Mouse (Mus musculus): Measurements from ENCODE around the gene Gm28539. TPM values are rescaled to one million over a fixed set of nuclear protein-coding genes. Genes with fewer than 3 reads are reported as not detected.
"Not testable (repeated sequence)": the region's sequence is repeated elsewhere in the genome, so short reads cannot be mapped to it uniquely, and the experiment has no call there.

Gene Gm28539
- total RNA-seq, 2 experiments from 2014 or later, result 11.4 to 18.9 TPM

GRCm38 (mm10) chr16:18921771-18922170 is 85.4 kb downstream of the Gm28539 start:
- TF ChIP-seq CTCF (IDR thresholded peaks at IDR 0.05), result no peak
- no peak overlapping the region for H3K27ac ChIP-seq
- DNase-seq (ENCODE audit: extremely low spot score in 1 of 2, low spot score in 2 of 2), result no peak
- H3K4me3 ChIP-seq, result no peak overlapping the region
- intact Hi-C loops (cut with DNase I), result no loop called here

GRCm38 (mm10) chr16:18927963-18928362 is 91.6 kb downstream of the Gm28539 start:
- no peak for DNase-seq (ENCODE audit: extremely low spot score in 1 of 2, low spot score in 2 of 2)
- intact Hi-C loops (cut with DNase I), result no loop called here
- no peak overlapping the region for H3K27ac ChIP-seq
- H3K4me3 ChIP-seq, result no peak overlapping the region
- no peak for TF ChIP-seq CTCF (IDR thresholded peaks at IDR 0.05)

GRCm38 (mm10) chr16:18938321-18939082 is 102.1 kb downstream of the Gm28539 start:
- no peak for DNase-seq (ENCODE audit: extremely low spot score in 1 of 2, low spot score in 2 of 2)
- no peak overlapping the region for H3K4me3 ChIP-seq
- intact Hi-C loops (cut with DNase I), result no loop called here
- no peak for TF ChIP-seq CTCF (IDR thresholded peaks at IDR 0.05)
- no peak overlapping the region for H3K27ac ChIP-seq

GRCm38 (mm10) chr16:18943906-18944305 is 107.5 kb downstream of the Gm28539 start:
- Histone ChIP-seq H3K4me3 (no peak overlapping the region), H3K27ac (no peak overlapping the region)
- TF ChIP-seq CTCF (IDR thresholded peaks at IDR 0.05), result no peak
- intact Hi-C loops (cut with DNase I), result no loop called here
- no peak for DNase-seq (ENCODE audit: extremely low spot score in 1 of 2, low spot score in 2 of 2)

- intact Hi-C loops (cut with DNase I), result no loop called here
- no peak overlapping the region for H3K27ac ChIP-seq
- DNase-seq (ENCODE audit: extremely low spot score in 1 of 2, low spot score in 2 of 2), result no peak
- H3K4me3 ChIP-seq, result no peak overlapping the region
- no peak for TF ChIP-seq CTCF (IDR thresholded peaks at IDR 0.05)
Measured at GRCm38 (mm10) chr16:18948941-18949340, 112.6 kb downstream of the Gm28539 start.

- intact Hi-C loops (cut with DNase I), result no loop called here
Measured at GRCm38 (mm10) chr16:18950351-18950750, 114.0 kb downstream of the Gm28539 start.

GRCm38 (mm10) chr16:18952813-18953212 is 116.4 kb downstream of the Gm28539 start:
- Histone ChIP-seq H3K4me3 (no peak overlapping the region), H3K27ac (no peak overlapping the region)
- TF ChIP-seq CTCF (IDR thresholded peaks at IDR 0.05), result no peak
- DNase-seq (ENCODE audit: extremely low spot score in 1 of 2, low spot score in 2 of 2), result no peak
- intact Hi-C loops (cut with DNase I), result no loop called here

More at GRCm38 (mm10) chr16:18950351-18950750, 114.0 kb downstream of the Gm28539 start:
- no peak overlapping the region for H3K4me3 ChIP-seq
- no peak for DNase-seq (ENCODE audit: extremely low spot score in 1 of 2, low spot score in 2 of 2)
- no peak for TF ChIP-seq CTCF (IDR thresholded peaks at IDR 0.05)
- no peak overlapping the region for H3K27ac ChIP-seq

GRCm38 (mm10) chr16:18955070-18955469 is 118.7 kb downstream of the Gm28539 start:
- TF ChIP-seq CTCF (IDR thresholded peaks at IDR 0.05), result no peak
- DNase-seq (ENCODE audit: extremely low spot score in 1 of 2, low spot score in 2 of 2), result no peak
- intact Hi-C loops (cut with DNase I), result no loop called here
- no peak overlapping the region for H3K4me3 ChIP-seq
- no peak overlapping the region for H3K27ac ChIP-seq

- no peak for TF ChIP-seq CTCF (IDR thresholded peaks at IDR 0.05)
- H3K4me3 ChIP-seq, result no peak overlapping the region
- intact Hi-C loops (cut with DNase I), result no loop called here
- no peak overlapping the region for H3K27ac ChIP-seq
- DNase-seq (ENCODE audit: extremely low spot score in 1 of 2, low spot score in 2 of 2), result no peak
Measured at GRCm38 (mm10) chr16:18963486-18963885, 127.1 kb downstream of the Gm28539 start.

- H3K27ac ChIP-seq, result no peak overlapping the region
- TF ChIP-seq CTCF (IDR thresholded peaks at IDR 0.05), result no peak
- no peak overlapping the region for H3K4me3 ChIP-seq
- DNase-seq (ENCODE audit: extremely low spot score in 1 of 2, low spot score in 2 of 2), result no peak
- intact Hi-C loops (cut with DNase I), result no loop called here
Measured at GRCm38 (mm10) chr16:18969420-18970128, 133.2 kb downstream of the Gm28539 start.

- DNase-seq (ENCODE audit: extremely low spot score in 1 of 2, low spot score in 2 of 2), result no peak
- no peak for TF ChIP-seq CTCF (IDR thresholded peaks at IDR 0.05)
- no peak overlapping the region for H3K27ac ChIP-seq
- no peak overlapping the region for H3K4me3 ChIP-seq
- intact Hi-C loops (cut with DNase I), result no loop called here
Measured at GRCm38 (mm10) chr16:18970837-18971236, 134.5 kb downstream of the Gm28539 start.

GRCm38 (mm10) chr16:18975665-18976064 is 139.3 kb downstream of the Gm28539 start:
- H3K4me3 ChIP-seq; intact Hi-C loops (cut with DNase I); DNase-seq (ENCODE audit: extremely low spot score in 1 of 2, low spot score in 2 of 2); H3K27ac ChIP-seq: not testable (repeated sequence)
